Mouse (Mus musculus): ENCODE measurements around the gene Gpnmb. TPM values are rescaled to one million over a fixed set of nuclear protein-coding genes. Genes with fewer than 3 reads are reported as not detected.
A peak's percentile ranks its signal among the peaks of the same experiment; 100 is the strongest.

The Gpnmb gene
- polyA plus RNA-seq, 1 experiment, result 2.2 TPM

DNA sequence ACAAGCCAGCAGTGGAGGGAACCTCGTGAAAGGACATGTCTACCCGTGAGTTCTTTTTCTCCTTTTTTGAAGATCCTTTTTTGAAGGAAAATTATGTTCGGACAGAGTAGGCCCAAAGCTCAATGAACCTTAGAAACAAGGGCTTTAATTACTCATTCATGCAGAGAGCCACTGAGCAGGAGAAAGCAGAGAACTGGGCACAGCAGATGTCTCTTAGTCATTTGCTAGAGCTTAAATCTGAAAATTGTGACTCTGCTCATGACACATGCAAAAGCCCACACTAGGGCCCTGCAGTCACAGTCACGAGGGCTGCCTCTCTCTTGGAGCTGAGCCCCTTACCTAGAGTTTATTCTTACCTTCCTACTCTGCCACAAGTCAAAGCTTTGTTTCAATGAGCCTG is 3.6 kb upstream of the Gpnmb start:
- DNase-seq, result no peak
- no peaks in the 10 kb centered on the region for H3K4me1 ChIP-seq (ENCODE audit: control insufficient read depth, insufficient read depth, low read length)
- TF ChIP-seq POLR2A (IDR thresholded peaks at IDR 0.05; ENCODE audit: borderline replicate concordance, insufficient read depth, low read length), result no peak
- no peak for TF ChIP-seq CTCF (IDR thresholded peaks at IDR 0.05; ENCODE audit: borderline replicate concordance, insufficient read depth, low read depth, low read length)
- no peak overlapping the region for H3K4me3 ChIP-seq (replicated peaks; ENCODE audit: insufficient read depth, low read depth, low read length)
- no peaks in the 10 kb centered on the region; the same call in 1 of the 2 replicates for H3K27me3 ChIP-seq (ENCODE audit: control insufficient read depth, insufficient read depth, low read length)
- H3K27ac ChIP-seq (ENCODE audit: insufficient read depth, low read length), result no peak overlapping the region
- WGBS, result 62% methylated on average over 4 of the region's 4 CpGs

DNA sequence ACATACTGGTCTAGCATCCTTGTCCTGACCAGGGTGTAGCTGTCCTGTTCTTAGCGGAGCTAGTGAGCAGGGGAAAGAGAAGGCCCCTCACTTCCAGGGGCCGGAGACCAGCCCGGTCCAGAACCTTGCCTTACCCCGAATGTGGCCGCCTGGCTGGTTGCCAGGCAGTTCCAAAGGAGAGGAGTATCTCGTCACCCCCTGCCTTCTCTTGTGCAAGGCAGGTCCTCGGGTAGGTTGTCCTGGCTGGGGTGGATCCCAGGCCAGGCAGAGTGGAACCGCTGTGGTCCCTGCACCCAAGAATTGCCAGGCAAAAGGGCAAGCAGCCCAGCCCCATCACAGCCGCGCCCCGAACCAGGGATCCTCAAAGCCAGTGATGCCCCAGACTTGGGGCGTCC is 919 bp downstream of the Gpnmb start:
- WGBS, result 65% methylated on average over 12 of the region's 12 CpGs
- no peak for TF ChIP-seq CTCF (IDR thresholded peaks at IDR 0.05; ENCODE audit: borderline replicate concordance, insufficient read depth, low read depth, low read length)
- no peak for TF ChIP-seq POLR2A (IDR thresholded peaks at IDR 0.05; ENCODE audit: borderline replicate concordance, insufficient read depth, low read length)
- Histone ChIP-seq H3K27ac (ENCODE audit: insufficient read depth, low read length) (no peak overlapping the region), H3K4me3 (replicated peaks; ENCODE audit: insufficient read depth, low read depth, low read length) (no peak overlapping the region), H3K4me1 (ENCODE audit: control insufficient read depth, insufficient read depth, low read length) (no peaks in the 10 kb centered on the region), H3K27me3 (ENCODE audit: control insufficient read depth, insufficient read depth, low read length) (no peaks in the 10 kb centered on the region; the same call in 1 of the 2 replicates)
- DNase-seq, result no peak

DNA sequence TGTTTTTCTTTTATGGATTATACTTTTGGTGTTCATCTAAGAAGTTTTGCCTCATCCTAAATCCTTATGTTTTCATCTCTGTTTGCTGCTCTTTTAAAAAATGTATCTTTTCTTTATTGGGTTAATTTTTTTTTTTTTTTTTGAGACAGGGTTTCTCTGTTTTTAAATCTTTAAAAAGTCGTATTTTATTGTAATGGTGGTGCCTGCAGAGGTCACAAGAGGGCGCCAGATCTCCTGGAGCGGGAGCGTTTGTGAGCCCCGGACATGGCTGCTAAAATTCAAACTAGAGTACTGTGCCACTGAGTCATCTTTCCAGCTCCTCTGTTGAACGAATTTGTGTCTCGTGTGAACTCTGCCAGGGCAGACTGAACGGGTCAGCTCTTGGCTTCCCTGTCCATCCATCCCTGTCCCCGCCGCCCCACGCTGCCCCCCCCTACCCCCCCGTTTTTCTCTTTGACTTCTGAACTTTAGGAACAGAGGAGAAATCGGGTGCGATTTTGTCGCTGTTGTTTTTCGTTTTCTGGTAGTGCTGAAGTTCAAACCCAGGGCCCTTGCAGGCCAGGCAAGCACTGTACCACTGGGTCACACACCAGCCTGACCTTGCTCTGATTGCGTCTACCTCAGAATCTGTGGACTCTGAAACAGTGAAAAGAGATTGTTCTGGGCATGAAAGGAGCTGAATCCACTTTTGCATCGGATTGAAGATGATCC is 3.3 kb downstream of the Gpnmb start:
- Histone ChIP-seq H3K4me3 (replicated peaks; ENCODE audit: insufficient read depth, low read depth, low read length) (no peak overlapping the region), H3K27ac (ENCODE audit: insufficient read depth, low read length) (no peak overlapping the region), H3K27me3 (ENCODE audit: control insufficient read depth, insufficient read depth, low read length) (no peaks in the 10 kb centered on the region; the same call in 1 of the 2 replicates), H3K4me1 (ENCODE audit: control insufficient read depth, insufficient read depth, low read length) (no peaks in the 10 kb centered on the region)
- peak; percentile 29 to 39 for DNase-seq
- WGBS, result 9% methylated on average over 18 of the region's 18 CpGs
- TF ChIP-seq POLR2A (IDR thresholded peaks at IDR 0.05; ENCODE audit: borderline replicate concordance, insufficient read depth, low read length), result no peak
- peak; percentile 51; the same call in 1 of the 2 replicates for TF ChIP-seq CTCF (IDR thresholded peaks at IDR 0.05; ENCODE audit: borderline replicate concordance, insufficient read depth, low read depth, low read length)

DNA sequence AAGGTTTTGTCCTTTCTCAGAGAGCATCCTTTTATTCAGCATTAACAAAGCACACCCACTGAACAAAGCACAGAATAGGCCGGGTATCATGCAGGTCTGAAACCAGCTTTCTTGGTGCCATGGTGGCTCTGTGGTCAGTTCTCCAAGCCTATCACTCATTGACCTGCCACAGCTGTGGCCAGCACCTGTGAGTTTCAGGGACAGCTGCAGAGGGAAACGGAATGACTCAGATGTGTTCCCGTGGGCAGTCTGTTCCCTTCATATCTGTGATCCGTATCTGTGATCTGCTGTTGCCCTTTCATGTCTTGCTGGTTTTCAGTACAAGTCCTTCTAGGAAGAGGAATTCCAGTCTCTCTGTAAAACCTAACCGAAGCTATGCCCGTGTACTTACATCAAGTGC is 10.2 kb downstream of the Gpnmb start:
- WGBS, result 52% methylated on average over 6 of the region's 6 CpGs
- no peak for DNase-seq
- H3K4me1 ChIP-seq (ENCODE audit: control insufficient read depth, insufficient read depth, low read length), result no peaks in the 10 kb centered on the region
- no peak overlapping the region for H3K27ac ChIP-seq (ENCODE audit: insufficient read depth, low read length)
- TF ChIP-seq POLR2A (IDR thresholded peaks at IDR 0.05; ENCODE audit: borderline replicate concordance, insufficient read depth, low read length) (no peak), CTCF (IDR thresholded peaks at IDR 0.05; ENCODE audit: borderline replicate concordance, insufficient read depth, low read depth, low read length) (no peak)
- H3K4me3 ChIP-seq (replicated peaks; ENCODE audit: insufficient read depth, low read depth, low read length), result no peak overlapping the region
- no peaks in the 10 kb centered on the region for H3K27me3 ChIP-seq (ENCODE audit: control insufficient read depth, insufficient read depth, low read length)

DNA sequence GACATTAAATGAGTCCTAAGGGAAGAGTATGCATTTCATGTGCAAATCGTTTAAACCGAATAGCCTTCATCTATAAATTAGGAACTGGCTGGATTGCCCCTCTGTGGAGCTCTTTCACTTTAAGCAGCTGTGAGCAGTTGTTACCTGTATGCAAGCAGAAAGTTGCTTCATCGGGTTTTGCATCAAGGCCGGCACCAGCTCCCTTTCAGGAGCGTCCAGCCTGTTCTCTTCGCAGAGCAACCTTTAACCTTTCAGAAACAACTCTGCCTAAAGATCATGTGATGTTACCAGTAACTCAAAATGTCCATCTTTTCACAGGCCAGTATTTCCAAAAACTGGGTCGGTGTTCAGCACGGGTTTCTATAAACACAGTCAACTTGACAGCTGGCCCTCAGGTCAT is 10.6 kb downstream of the Gpnmb start:
- TF ChIP-seq POLR2A (IDR thresholded peaks at IDR 0.05; ENCODE audit: borderline replicate concordance, insufficient read depth, low read length) (no peak), CTCF (IDR thresholded peaks at IDR 0.05; ENCODE audit: borderline replicate concordance, insufficient read depth, low read depth, low read length) (no peak)
- Histone ChIP-seq H3K27ac (ENCODE audit: insufficient read depth, low read length) (no peak overlapping the region), H3K4me3 (replicated peaks; ENCODE audit: insufficient read depth, low read depth, low read length) (no peak overlapping the region), H3K27me3 (ENCODE audit: control insufficient read depth, insufficient read depth, low read length) (no peaks in the 10 kb centered on the region), H3K4me1 (ENCODE audit: control insufficient read depth, insufficient read depth, low read length) (no peaks in the 10 kb centered on the region)
- 82% methylated on average over 8 of the region's 8 CpGs for WGBS
- no peak for DNase-seq

DNA sequence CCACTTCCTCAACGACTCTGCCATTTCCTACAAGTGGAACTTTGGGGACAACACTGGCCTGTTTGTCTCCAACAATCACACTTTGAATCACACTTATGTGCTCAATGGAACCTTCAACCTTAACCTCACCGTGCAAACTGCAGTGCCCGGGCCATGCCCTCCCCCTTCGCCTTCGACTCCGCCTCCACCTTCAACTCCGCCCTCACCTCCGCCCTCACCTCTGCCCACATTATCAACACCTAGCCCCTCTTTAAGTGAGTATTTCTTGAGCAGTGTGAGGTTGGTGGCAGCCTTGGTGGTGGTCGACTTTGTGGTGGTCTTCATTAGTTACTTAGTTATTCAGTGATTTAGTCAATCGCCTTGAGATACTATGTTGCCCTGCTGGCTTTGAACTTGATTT is 11.5 kb downstream of the Gpnmb start:
- no peak for DNase-seq
- H3K4me1 ChIP-seq (ENCODE audit: control insufficient read depth, insufficient read depth, low read length), result no peaks in the 10 kb centered on the region
- H3K4me3 ChIP-seq (replicated peaks; ENCODE audit: insufficient read depth, low read depth, low read length), result no peak overlapping the region
- no peaks in the 10 kb centered on the region for H3K27me3 ChIP-seq (ENCODE audit: control insufficient read depth, insufficient read depth, low read length)
- WGBS, result 80% methylated on average over 10 of the region's 10 CpGs
- H3K27ac ChIP-seq (ENCODE audit: insufficient read depth, low read length), result no peak overlapping the region
- TF ChIP-seq CTCF (IDR thresholded peaks at IDR 0.05; ENCODE audit: borderline replicate concordance, insufficient read depth, low read depth, low read length), result no peak
- no peak for TF ChIP-seq POLR2A (IDR thresholded peaks at IDR 0.05; ENCODE audit: borderline replicate concordance, insufficient read depth, low read length)

DNA sequence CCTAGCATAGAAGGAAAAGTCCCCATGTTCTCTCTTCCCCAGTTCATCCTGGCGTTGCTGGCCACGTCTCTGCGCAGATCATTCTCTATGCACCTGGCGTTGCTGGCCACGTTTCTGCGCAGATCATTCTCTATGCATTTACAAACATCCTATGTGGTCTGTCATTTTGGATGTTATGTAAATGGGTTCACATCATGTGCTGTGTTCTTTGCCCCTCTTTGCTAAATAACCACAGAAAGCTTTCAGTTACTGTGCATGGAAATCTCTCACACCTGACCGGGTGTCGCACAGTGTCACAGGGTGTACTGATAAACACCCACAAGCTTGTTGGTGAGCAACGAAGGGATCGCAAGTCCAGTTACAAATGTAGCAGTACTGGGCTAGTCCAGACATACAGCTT is 12.0 kb downstream of the Gpnmb start:
- no peak for TF ChIP-seq CTCF (IDR thresholded peaks at IDR 0.05; ENCODE audit: borderline replicate concordance, insufficient read depth, low read depth, low read length)
- TF ChIP-seq POLR2A (IDR thresholded peaks at IDR 0.05; ENCODE audit: borderline replicate concordance, insufficient read depth, low read length), result no peak
- Histone ChIP-seq H3K4me3 (replicated peaks; ENCODE audit: insufficient read depth, low read depth, low read length) (no peak overlapping the region), H3K27me3 (ENCODE audit: control insufficient read depth, insufficient read depth, low read length) (no peaks in the 10 kb centered on the region), H3K27ac (ENCODE audit: insufficient read depth, low read length) (no peak overlapping the region), H3K4me1 (ENCODE audit: control insufficient read depth, insufficient read depth, low read length) (no peaks in the 10 kb centered on the region)
- WGBS, result 86% methylated on average over 10 of the region's 10 CpGs
- no peak for DNase-seq

DNA sequence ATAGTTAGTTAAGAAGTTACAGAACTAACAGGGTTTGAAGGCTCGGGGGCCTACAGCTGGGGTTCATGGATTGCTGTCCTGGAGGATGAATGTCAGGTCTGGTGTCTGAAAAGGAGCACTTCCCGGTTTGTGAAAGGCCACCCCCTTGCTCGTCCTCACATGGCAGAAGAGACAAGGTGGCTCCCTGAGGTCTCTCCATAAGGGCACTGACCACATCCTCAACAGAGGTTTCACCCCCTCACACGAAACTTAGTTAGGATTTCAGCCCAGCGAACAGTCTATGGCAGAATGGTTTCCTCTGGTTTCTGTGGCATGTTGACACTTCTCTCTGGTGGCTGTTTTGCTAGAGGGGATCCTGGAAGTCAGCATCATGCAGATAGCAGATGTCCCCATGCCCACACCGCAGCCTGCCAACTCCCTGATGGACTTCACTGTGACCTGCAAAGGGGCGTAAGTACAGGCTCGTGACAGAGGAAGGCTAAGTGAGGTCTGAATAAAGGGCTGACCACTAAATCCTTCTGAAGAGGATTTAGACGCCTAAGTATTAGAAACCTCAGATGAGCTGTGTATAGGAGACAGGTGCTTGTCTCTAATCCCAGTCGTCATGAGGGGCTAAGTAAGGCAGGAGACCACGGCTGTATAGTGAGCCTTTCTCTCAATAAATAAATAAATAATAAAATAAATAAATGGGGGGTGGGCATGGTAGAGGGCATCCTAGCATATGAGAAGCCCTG is 14.5 kb downstream of the Gpnmb start:
- DNase-seq, result no peak
- H3K27ac ChIP-seq (ENCODE audit: insufficient read depth, low read length), result no peak overlapping the region
- TF ChIP-seq CTCF (IDR thresholded peaks at IDR 0.05; ENCODE audit: borderline replicate concordance, insufficient read depth, low read depth, low read length), result no peak
- TF ChIP-seq POLR2A (IDR thresholded peaks at IDR 0.05; ENCODE audit: borderline replicate concordance, insufficient read depth, low read length), result no peak
- no peaks in the 10 kb centered on the region for H3K27me3 ChIP-seq (ENCODE audit: control insufficient read depth, insufficient read depth, low read length)
- no peak overlapping the region for H3K4me3 ChIP-seq (replicated peaks; ENCODE audit: insufficient read depth, low read depth, low read length)
- no peaks in the 10 kb centered on the region for H3K4me1 ChIP-seq (ENCODE audit: control insufficient read depth, insufficient read depth, low read length)
- WGBS, result 67% methylated on average over 11 of the region's 11 CpGs

All from cerebellum, adult 2 months (tissue).